Mouse (Mus musculus): ENCODE results near the gene Cdc42ep3.

DNA sequence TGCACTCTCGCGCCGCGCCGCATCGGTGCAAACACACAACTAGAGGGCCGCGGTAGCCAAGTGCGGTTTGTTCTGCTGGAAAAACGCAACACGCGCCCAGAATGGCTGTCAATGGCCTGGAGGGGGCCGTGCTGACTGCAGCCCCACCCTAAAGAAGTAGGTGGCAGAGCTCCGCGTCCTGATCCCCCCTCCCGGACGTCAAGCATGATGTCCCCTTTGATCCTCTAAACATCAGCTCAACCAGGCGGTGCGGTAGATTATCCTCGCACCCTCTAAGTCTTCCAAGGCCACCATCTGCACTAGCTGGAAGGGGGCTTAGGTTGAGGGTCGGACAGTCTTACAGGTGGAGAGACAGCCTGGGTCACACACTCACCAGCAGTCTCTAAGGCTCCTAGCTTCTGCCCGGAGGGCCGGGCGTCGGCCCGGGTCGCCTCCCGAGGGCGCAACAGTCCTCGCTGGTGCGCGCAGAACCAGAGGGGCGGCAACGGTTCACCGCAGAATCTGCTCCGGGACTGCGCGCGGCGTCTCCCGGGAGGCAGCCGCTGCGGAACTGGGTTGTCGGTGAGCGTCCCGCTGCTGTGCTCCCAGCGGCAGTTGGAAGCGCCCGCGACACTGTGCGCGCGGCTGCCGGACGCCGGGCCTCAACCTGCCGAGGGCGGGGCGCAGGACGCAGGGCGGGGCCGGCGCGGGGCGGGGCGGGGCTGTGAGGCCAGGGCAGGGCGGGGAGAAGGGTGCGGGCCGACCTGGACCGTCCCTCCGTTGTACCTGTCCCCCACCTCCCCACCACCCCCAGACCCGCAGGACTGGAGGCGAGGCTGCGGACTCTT is at the start of gene Cdc42ep3:
- TF ChIP-seq FOSL1 (IDR thresholded peaks at IDR 0.05; ENCODE audit: insufficient read depth, low read length, poor library complexity, severe bottlenecking) (no peak), CEBPB (IDR thresholded peaks at IDR 0.05; ENCODE audit: low read depth) (no peak), MAX (IDR thresholded peaks at IDR 0.05) (no peak), CTCF (IDR thresholded peaks at IDR 0.05; ENCODE audit: control insufficient read depth, insufficient read depth, insufficient read length) (no peak), MYOG (IDR thresholded peaks at IDR 0.05; ENCODE audit: control insufficient read depth, extremely low read depth, insufficient read length) (no peak), MYOD1 (IDR thresholded peaks at IDR 0.05; ENCODE audit: control insufficient read depth, insufficient read length, low read depth) (no peak)
